Mouse (Mus musculus) splenic B cell, adult 2 months (primary cell): Measurements from ENCODE around the gene Hunk.

ENCODE experiments used
- DNase-seq: peaks from one replicate; pipeline ENCODE4 v3.0.0-alpha.2; 2011; ENCODE audit warnings: low read depth, low spot score
- H3K27me3 ChIP-seq: 2 replicates; pipeline ENCODE4 v1.6.1; 2012; ENCODE audit warnings: mild to moderate bottlenecking, low read length, moderate library complexity, mixed read lengths; ENCODE audit not compliant: control insufficient read depth, poor library complexity, insufficient read depth, severe bottlenecking
- H3K36me3 ChIP-seq: 2 replicates; pipeline ENCODE4 v1.6.1; 2012; ENCODE audit warnings: mild to moderate bottlenecking, low read length, moderate library complexity, mixed read lengths; ENCODE audit not compliant: control insufficient read depth, poor library complexity, insufficient read depth, severe bottlenecking

The Hunk gene

DNA sequence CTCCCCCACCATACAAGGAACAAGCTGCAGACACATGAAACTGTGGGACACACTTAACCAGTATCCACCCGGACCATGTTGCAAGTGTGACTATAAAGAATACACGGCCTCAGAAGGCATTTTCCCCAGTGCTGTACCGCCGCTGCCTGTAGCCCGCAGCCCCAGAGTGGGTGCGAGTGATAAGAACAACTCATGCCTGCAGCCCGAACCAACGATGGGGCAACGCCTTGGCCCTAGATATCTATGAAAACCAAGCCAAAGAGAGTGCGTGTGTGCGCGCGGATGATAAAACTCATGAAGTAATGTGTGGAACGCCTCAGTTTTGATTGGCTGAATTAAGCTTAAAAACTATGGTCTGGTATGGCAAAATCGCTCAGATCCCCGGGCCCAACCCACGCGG is 138.1 kb downstream of the Hunk start:
- DNase-seq, result no peak
- H3K27me3 ChIP-seq, result no peaks in the 10 kb centered on the region

DNA sequence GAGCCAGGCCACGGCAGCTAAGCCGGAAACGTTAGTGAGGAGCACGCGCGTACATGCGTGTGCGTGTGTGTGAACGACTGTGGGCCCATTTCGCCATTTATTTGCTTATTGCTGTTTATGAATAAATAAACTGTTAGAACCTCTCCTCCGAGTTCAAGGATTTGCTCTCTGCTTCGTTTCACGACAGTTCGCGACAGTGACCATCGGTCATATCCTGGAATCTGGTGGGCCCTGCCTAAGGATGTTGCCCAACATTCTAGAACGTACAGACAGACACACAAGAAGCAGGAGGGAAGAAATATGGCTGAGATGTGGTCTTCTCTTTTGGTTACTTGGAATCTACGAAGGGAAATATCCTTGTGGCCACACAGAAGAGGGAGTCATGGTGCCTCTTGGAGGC is 138.6 kb downstream of the Hunk start:
- H3K27me3 ChIP-seq, result no peaks in the 10 kb centered on the region
- no peak for DNase-seq
- H3K36me3 ChIP-seq, result no peaks in the 10 kb centered on the region

More for the DNA sequence above, 138.1 kb downstream of the Hunk start:
- H3K36me3 ChIP-seq, result no peaks in the 10 kb centered on the region

DNA sequence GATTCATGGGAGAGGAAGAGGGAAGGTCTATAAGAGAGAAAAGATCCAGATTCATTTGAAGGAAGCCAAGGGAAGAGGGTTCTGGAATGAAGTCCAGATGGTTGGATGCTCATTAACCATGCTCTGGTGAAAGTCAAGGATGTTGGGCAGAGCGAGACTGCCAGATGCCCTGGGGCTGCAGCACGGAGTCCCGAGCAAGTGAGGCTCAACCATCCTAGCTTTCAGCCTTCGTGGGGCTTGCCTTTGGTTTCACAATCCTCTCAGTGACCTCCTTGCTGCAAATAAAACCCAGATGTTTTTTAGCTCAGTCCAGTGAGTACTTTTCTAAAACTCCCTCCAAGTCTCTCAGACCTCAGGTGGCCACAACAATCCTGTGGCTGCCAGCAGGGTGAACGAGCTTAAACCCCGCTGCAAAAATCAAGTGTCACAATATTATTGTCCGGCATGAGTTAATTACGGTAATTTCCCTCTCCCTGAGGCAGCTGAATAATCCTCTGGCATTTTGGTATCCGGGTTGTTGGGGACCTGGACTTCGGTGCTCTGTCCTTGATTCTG is 147.4 kb downstream of the Hunk start:
- no peak for DNase-seq
- Histone ChIP-seq H3K36me3 (no peaks in the 10 kb centered on the region), H3K27me3 (no peaks in the 10 kb centered on the region)

DNA sequence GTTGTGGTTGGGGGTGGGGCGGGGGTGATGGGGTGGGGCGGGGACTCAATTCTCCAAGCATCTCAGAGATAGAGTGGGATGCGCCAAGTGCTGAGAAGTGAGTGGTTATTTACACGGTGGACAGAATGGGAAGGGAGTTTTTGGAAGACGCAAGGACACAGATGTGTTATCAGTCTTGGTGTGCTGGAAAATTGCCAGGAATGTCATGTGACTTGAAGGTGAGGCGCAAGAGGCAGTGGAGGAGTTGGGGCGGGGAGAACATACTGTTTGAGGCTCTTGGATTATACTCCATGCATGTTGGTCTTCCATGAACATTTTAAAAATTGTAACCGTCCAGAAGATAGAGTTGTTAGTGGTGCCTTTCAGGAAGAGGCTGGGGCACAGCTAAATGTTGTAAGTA is 148.8 kb downstream of the Hunk start:
- H3K27me3 ChIP-seq, result no peaks in the 10 kb centered on the region
- no peaks in the 10 kb centered on the region for H3K36me3 ChIP-seq
- no peak for DNase-seq

DNA sequence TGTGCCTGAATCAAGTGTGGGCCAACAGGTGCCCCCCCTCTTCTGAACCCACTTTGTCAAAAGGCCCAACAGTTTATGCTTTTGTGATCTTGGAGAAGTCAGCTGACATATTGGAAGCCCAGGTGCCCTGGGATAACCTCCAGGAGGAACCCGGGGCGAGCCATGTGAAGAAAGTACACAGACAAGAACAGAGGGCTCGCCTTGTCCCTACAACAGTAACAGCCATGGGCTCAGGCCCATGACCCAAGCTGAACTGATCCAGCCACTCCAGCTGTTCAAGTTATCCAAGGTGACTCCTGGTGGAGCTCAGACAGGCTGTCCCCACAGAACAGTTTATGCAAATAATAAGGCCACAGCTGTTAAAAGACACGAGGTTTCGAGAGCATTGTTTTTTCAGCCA is 153.1 kb downstream of the Hunk start:
- DNase-seq, result no peak

DNA sequence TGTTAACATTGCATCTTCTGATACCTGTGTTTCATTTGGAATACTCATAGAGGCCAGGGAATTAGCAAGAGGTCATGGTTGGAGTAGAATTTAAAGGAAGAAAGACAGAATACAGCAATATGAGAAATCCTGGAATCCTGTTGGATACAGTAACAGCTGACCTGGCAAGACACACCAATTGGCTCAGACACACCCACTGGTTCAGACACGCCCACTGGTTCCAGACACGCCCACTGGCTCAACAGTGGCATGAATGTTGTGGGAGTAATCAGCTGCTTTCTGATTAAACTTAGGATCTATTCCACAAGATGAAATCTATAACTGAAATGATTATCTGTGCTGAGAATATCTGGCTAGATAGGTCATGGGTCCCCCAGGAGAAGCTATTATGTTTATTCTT is 155.4 kb downstream of the Hunk start:
- no peak for DNase-seq
- Histone ChIP-seq H3K36me3 (no peaks in the 10 kb centered on the region), H3K27me3 (no peaks in the 10 kb centered on the region)

More for the DNA sequence above, 153.1 kb downstream of the Hunk start:
- H3K36me3 ChIP-seq, result no peaks in the 10 kb centered on the region
- H3K27me3 ChIP-seq, result no peaks in the 10 kb centered on the region

DNA sequence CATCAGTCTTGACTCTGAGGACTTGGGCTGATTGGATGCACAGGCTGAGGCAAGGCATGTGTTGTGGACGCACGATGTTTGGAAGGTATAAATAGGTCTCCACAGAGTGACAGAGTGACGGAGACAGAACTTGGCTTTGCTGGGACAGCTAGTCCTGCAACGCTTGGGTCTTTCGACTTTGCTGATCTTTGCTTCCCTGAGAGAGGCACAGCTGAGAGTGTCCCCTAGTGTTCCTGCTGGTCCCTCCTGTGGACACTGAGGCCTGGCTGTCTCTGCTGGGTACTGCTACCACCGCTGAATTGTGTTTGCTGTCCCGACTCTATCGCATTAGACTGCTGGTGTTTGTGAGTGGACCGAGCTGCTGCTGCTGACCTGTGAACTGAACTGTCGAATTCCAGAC is 156.6 kb downstream of the Hunk start:
- no peak for DNase-seq
- no peaks in the 10 kb centered on the region for H3K36me3 ChIP-seq
- no peaks in the 10 kb centered on the region for H3K27me3 ChIP-seq

DNA sequence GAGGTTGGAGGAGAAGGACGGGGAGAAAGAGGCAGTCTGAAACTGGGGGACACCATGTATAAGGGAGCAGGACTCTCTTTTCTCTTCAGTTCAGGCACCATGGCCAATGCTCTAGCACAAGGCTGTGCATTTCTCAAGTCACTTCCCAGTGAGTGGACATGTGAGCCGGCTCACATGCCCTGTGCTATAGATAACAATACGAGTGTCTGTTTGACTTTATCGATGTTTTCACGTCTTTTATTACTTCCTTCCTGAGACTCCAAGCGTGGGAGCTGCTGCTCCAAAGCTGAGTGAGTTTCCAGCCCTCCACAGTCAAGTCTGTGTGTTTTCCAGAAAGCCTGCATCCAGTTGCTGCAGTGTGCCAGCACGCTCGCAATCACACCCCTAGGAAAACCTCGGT is 158.4 kb downstream of the Hunk start:
- H3K36me3 ChIP-seq, result no peaks in the 10 kb centered on the region
- no peak for DNase-seq
- H3K27me3 ChIP-seq, result no peaks in the 10 kb centered on the region

DNA sequence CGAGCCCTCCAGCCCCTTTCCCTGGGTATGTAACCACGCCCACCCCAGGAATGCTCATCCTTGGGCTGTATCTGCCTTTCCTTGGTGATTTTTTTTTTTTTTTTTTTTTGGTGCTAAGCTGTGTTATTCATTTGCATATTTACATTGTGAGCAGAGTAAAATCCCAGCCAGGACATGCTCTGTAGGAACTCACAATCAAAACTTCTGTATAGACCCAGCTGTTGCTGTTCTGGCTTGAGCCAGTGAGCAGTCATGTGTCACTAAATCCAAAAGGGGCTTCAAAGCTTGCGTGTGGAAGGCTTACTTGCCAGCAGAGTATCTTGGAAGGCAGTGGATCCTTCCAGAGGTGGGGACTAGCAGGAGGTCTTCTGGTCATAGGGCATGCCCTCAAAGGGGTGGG is 159.7 kb downstream of the Hunk start:
- Histone ChIP-seq H3K36me3 (no peaks in the 10 kb centered on the region), H3K27me3 (no peaks in the 10 kb centered on the region)
- DNase-seq, result no peak

DNA sequence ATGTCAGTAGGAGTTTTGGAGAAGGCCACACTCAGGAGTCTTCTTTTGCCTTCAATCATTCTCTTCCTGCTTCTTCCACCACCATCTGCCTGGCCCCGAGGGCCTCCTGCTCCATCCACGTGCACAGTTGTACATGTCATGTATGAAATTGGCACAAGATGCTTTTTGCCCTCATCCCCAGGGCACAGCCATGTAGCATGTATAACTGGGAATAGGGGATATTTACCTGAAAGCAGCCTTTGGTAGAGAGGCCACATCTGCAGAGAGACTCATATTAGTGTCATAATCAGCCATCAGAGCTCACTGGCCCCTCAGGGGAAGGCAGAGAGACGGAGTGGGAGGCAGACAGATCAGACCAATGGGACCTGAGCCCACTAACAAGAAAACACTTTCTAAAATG is 160.8 kb downstream of the Hunk start:
- H3K27me3 ChIP-seq, result no peaks in the 10 kb centered on the region
- H3K36me3 ChIP-seq, result no peaks in the 10 kb centered on the region
- DNase-seq, result no peak

DNA sequence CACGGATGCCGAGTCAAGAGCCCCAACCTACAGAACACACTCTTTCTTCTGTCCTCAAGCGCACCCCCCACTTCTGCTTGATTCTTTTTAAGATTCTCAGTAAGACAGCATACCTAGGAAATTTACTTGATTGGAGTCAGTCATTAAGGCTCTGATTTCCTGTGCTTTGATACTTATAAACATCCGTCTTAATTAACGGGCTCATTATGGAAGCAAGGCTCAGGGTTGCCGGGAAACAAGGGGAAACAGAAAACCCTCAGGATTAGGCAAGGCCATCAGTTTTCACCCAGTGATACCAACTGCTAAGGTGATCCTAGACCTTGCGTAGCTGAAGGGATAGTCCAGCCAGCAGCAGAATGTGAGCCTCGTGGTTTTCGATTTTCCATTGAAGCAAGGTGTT is 162.2 kb downstream of the Hunk start:
- Histone ChIP-seq H3K36me3 (no peaks in the 10 kb centered on the region), H3K27me3 (no peaks in the 10 kb centered on the region)
- DNase-seq, result no peak
